Comparison of ENCODE assay signal across 9 mouse cellular contexts in the genomic region with DNA sequence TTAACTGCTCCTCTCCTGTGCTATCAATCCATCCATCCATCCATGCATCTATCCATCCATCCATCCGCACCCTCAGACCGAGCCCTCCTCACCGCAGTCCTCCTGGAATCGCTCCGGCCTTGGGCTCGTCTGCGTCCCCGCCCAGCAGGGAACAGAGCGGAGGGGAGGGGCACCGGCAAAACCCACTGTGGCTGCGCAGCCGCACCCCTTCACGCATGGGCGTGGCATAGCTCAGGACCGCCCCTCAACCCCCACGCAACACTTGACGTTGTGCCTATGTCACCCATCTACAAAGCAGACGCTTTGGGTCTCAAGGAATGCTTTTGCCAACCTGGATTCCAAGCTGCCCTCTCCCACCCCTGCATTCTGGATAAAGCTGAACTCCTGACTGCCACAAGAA. TPM values are rescaled to one million over a fixed set of nuclear protein-coding genes. Genes with fewer than 3 reads are reported as not detected.
A peak's percentile ranks its signal among the peaks of the same experiment; 100 is the strongest.
DNase-seq lines count a peak whose midpoint lies in the region; ATAC-seq and TF ChIP-seq lines count a peak whose summit lies in the region.
"Had no signal": no experiment of that assay in that cellular context is flagged by ENCODE, and none has a peak within 500 bp of the region (broad histone marks: within the 10 kb centered on the region; RNA-seq: fewer than 3 reads in every experiment).

A gene (minus strand): TSS at position 137 of the 400 bp plus-strand sequence.

- TF ChIP-seq POLR2A in lung, adult 2 months (IDR thresholded peaks at IDR 0.05; ENCODE audit: borderline replicate concordance, extremely low read depth, low read depth, low read length) = peak; percentile 45; the same call in 1 of the 2 replicates

- intact Hi-C loops in heart, postnatal 36 days (cut with DNase I) = no loop called here

- WGBS in lung, adult 2 months = 4% methylated on average over 18 of the region's 18 CpGs

- ATAC-seq in G1E (ENCODE audit: extremely low read depth, insufficient number of reproducible peaks, low FRiP score, poor library complexity, severe bottlenecking) = no peak
- ATAC-seq in neutrophil, adult 5-6 weeks (ENCODE audit: extremely low read depth, insufficient number of reproducible peaks, low FRiP score, poor library complexity, severe bottlenecking) = no peak

- H3K4me3 ChIP-seq in G1E (ENCODE audit: low read depth, low read length) = peak within 1 kb of the TSS; percentile 7; the same call in 1 of the 2 replicates
- H3K4me3 ChIP-seq in layer of hippocampus, adult 2 months = peak within 1 kb of the TSS; percentile 86
- H3K4me3 ChIP-seq in lung, adult 2 months (replicated peaks; ENCODE audit: extremely low read depth, low read depth, low read length) = peak within 1 kb of the TSS; percentile 48

- peak; percentile 41 for DNase-seq in G1E (ENCODE audit: low spot score)
- peak; percentile 96 to 97 for DNase-seq in cerebellum, adult 18-20 months
- peak; percentile 71 for DNase-seq in forelimb bud, embryonic 11.5 days (ENCODE audit: low read depth, low spot score)
- DNase-seq in heart, postnatal 36 days = peak; percentile 77 to 83
- peak; percentile 95 for DNase-seq in layer of hippocampus, adult 2 months (ENCODE audit: low spot score in 2 of 2)
- DNase-seq in lung, adult 2 months = peak; percentile 76
- peak; percentile 81 for DNase-seq in testis, postnatal 14 days (ENCODE audit: low spot score)

- no peak for TF ChIP-seq CTCF in G1E (IDR thresholded peaks at IDR 0.05; ENCODE audit: low read depth, low read length)
- no peak for TF ChIP-seq CTCF in layer of hippocampus, adult 2 months (conservative IDR thresholded peaks at IDR 0.05)
- TF ChIP-seq CTCF in lung, adult 2 months (IDR thresholded peaks at IDR 0.05; ENCODE audit: insufficient read depth, low read length) = no peak

- peaks cover 97% of the 10 kb centered on the region for H3K4me1 ChIP-seq in G1E (ENCODE audit: insufficient read depth, low read depth, low read length)
- peaks cover 11% of the 10 kb centered on the region for H3K4me1 ChIP-seq in lung, adult 2 months (ENCODE audit: control insufficient read depth, insufficient read depth, low read length)

- H3K9me3 ChIP-seq in G1E (replicated peaks) = no peaks in the 10 kb centered on the region

- H3K36me3 ChIP-seq in G1E (replicated peaks) = peaks cover 63% of the 10 kb centered on the region

- peaks cover 14% of the 10 kb centered on the region for H3K27me3 ChIP-seq in G1E (ENCODE audit: insufficient read depth, low read length)

- H3K27ac ChIP-seq in layer of hippocampus, adult 2 months = peak within 1 kb of the TSS; percentile 88
- H3K27ac ChIP-seq: macrophage had no signal

RNA-seq across cellular contexts. Expression of the gene that starts here (rescaled TPM):
- total RNA-seq in G1E (2014; fragmentation: Nextera tagmentation) (13.5 and 13.6 TPM in 2 replicates), G1E (2017) (6.4 and 9.9 TPM in 2 replicates)
- 14.4 and 17.4 TPM in 2 replicates for polyA plus RNA-seq in G1E (2012)
- 10 to 100 TPM; 24.4 to 25.1 TPM for total RNA-seq in heart, postnatal 36 days (2021)
- total RNA-seq in layer of hippocampus, adult 2 months (2021) = 100 to 1,000 TPM; 136 to 139 TPM
- polyA plus RNA-seq in lung, adult 2 months (2012; rRNA removed) = 56.3 and 61.3 TPM in 2 replicates
- total RNA-seq in neutrophil, adult 5-6 weeks (2017) = 29.6 and 30.8 TPM in 2 replicates

Comparison
In these comparisons a context has a peak if more than half of its experiments do, and no peak if none do; other contexts are left out.
1. DNase-seq: peak in every context shown above with its lines; median percentile 96 in cerebellum, adult 18-20 months; 95 in layer of hippocampus, adult 2 months; 81 in testis, postnatal 14 days; 80 in heart, postnatal 36 days; 76 in lung, adult 2 months; 71 in forelimb bud, embryonic 11.5 days; 41 in G1E.
2. H3K4me3 ChIP-seq: peak in every context shown above with its lines; median percentile 86 in layer of hippocampus, adult 2 months; 48 in lung, adult 2 months; 7 in G1E.